Mouse (Mus musculus) C2C12 (cell line): ENCODE results near the gene Fbln5. TPM values are rescaled to one million over a fixed set of nuclear protein-coding genes. Genes with fewer than 3 reads are reported as not detected.

Source experiments
- H3K27me3 ChIP-seq: one replicate; pipeline ENCODE4 v1.6.1; 2011; ENCODE audit not compliant: control insufficient read depth, insufficient read depth, insufficient read length
- H3K36me3 ChIP-seq: one replicate; pipeline ENCODE4 v1.6.1; 2011; ENCODE audit not compliant: control insufficient read depth, insufficient read depth
- H3K4me3 ChIP-seq: one replicate; pipeline ENCODE4 v1.5.1; 2011; ENCODE audit warnings: mild to moderate bottlenecking, control low read depth; ENCODE audit not compliant: poor library complexity, insufficient read depth, severe bottlenecking
- H3K79me2 ChIP-seq: one replicate; pipeline ENCODE4 v1.6.1; 2011; ENCODE audit not compliant: control insufficient read depth, insufficient read depth
- H3K79me3 ChIP-seq: one replicate; pipeline ENCODE4 v1.6.1; 2011; ENCODE audit warnings: low read depth, control low read depth
- H3ac ChIP-seq: one replicate; pipeline ENCODE3; 2011; ENCODE audit warnings: low read depth; ENCODE audit not compliant: control insufficient read depth, insufficient read length
- CEBPB ChIP-seq: IDR thresholded peaks from one replicate; pipeline ENCODE4 v1.6.1; 2011; ENCODE audit warnings: low read depth, mild to moderate bottlenecking, control low read depth, moderate library complexity
- CTCF ChIP-seq: IDR thresholded peaks from one replicate; pipeline ENCODE4 v1.5.1; 2011; ENCODE audit not compliant: control insufficient read depth, insufficient read depth, insufficient read length
- FOSL1 ChIP-seq: IDR thresholded peaks from one replicate; pipeline ENCODE4 v1.8.0; 2011; ENCODE audit warnings: mild to moderate bottlenecking, low read length; ENCODE audit not compliant: poor library complexity, insufficient read depth, severe bottlenecking
- MAX ChIP-seq: IDR thresholded peaks from one replicate; pipeline ENCODE4 v1.6.1; 2011; ENCODE audit warnings: mild to moderate bottlenecking, control low read depth
- MYOD1 ChIP-seq: IDR thresholded peaks from one replicate; pipeline ENCODE4 v1.6.1; 2011; ENCODE audit warnings: low read depth; ENCODE audit not compliant: control insufficient read depth, insufficient read length
- MYOG ChIP-seq: IDR thresholded peaks from one replicate; pipeline ENCODE4 v1.6.1; 2011; ENCODE audit not compliant: control insufficient read depth, insufficient read length; ENCODE audit errors: extremely low read depth
- USF1 ChIP-seq: IDR thresholded peaks from one replicate; pipeline ENCODE4 v1.6.1; 2011; ENCODE audit warnings: low read depth, mild to moderate bottlenecking, control low read depth, moderate library complexity
- polyA plus RNA-seq: library from polyadenylated mRNA; unstranded; fragments of >200 nt; fragmentation: generic; extraction: Trizol; gene quantifications from one replicate; pipeline ENCODE4 v1.2.1, GENCODE M21; 2012; ENCODE audit warnings: missing spikeins

Gene Fbln5
- polyA plus RNA-seq, 1 experiment = 4.8 TPM

GRCm38 (mm10) chr12:101832179-101833114 is 13.6 kb upstream of the Fbln5 start:
- no peak overlapping the region for H3K4me3 ChIP-seq
- no peak for TF ChIP-seq FOSL1
- TF ChIP-seq MYOG = no peak
- no peak for TF ChIP-seq USF1
- no peak for TF ChIP-seq MAX
- no peak for TF ChIP-seq CEBPB
- TF ChIP-seq CTCF = no peak
- TF ChIP-seq MYOD1 = no peak
- no peaks in the 10 kb centered on the region for H3K27me3 ChIP-seq
- H3K79me3 ChIP-seq = no peaks in the 10 kb centered on the region
- peaks cover 17% of the 10 kb centered on the region for H3K36me3 ChIP-seq
- no peak overlapping the region for H3ac ChIP-seq
- H3K79me2 ChIP-seq = no peaks in the 10 kb centered on the region

- H3K36me3 ChIP-seq = peaks cover 7% of the 10 kb centered on the region
- no peak overlapping the region for H3K4me3 ChIP-seq
- no peaks in the 10 kb centered on the region for H3K79me2 ChIP-seq
- no peak overlapping the region for H3ac ChIP-seq
- no peaks in the 10 kb centered on the region for H3K27me3 ChIP-seq
- TF ChIP-seq CTCF = no peak
- no peak for TF ChIP-seq MYOG
- H3K79me3 ChIP-seq = no peaks in the 10 kb centered on the region
Observed at GRCm38 (mm10) chr12:101831221-101831620, 12.4 kb upstream of the Fbln5 start.

- Histone ChIP-seq H3K79me3 (no peaks in the 10 kb centered on the region), H3ac (no peak overlapping the region), H3K4me3 (no peak overlapping the region), H3K79me2 (no peaks in the 10 kb centered on the region), H3K36me3 (no peaks in the 10 kb centered on the region), H3K27me3 (no peaks in the 10 kb centered on the region)
- TF ChIP-seq FOSL1 (no peak), MAX (no peak), CTCF (no peak), CEBPB (no peak), USF1 (no peak), MYOD1 (no peak), MYOG (no peak)
Observed at GRCm38 (mm10) chr12:101823161-101823560, 4.3 kb upstream of the Fbln5 start.

GRCm38 (mm10) chr12:101821596-101821995 is 2.7 kb upstream of the Fbln5 start:
- no peak overlapping the region for H3K4me3 ChIP-seq
- no peaks in the 10 kb centered on the region for H3K79me3 ChIP-seq
- no peak overlapping the region for H3ac ChIP-seq
- H3K36me3 ChIP-seq = no peaks in the 10 kb centered on the region
- TF ChIP-seq USF1 = no peak
- TF ChIP-seq FOSL1 = no peak
- no peak for TF ChIP-seq CEBPB
- no peak for TF ChIP-seq CTCF
- TF ChIP-seq MYOD1 = no peak
- no peak for TF ChIP-seq MAX
- TF ChIP-seq MYOG = no peak
- H3K79me2 ChIP-seq = no peaks in the 10 kb centered on the region
- no peaks in the 10 kb centered on the region for H3K27me3 ChIP-seq

- peak overlapping the region; percentile 8 for H3ac ChIP-seq
- TF ChIP-seq MYOD1 = no peak
- no peak for TF ChIP-seq CEBPB
- no peak for TF ChIP-seq MYOG
- TF ChIP-seq CTCF = no peak
- no peak for TF ChIP-seq USF1
- no peak for TF ChIP-seq FOSL1
- TF ChIP-seq MAX = no peak
- H3K27me3 ChIP-seq = no peaks in the 10 kb centered on the region
- H3K79me2 ChIP-seq = no peaks in the 10 kb centered on the region
- no peaks in the 10 kb centered on the region for H3K36me3 ChIP-seq
- no peak overlapping the region for H3K4me3 ChIP-seq
- no peaks in the 10 kb centered on the region for H3K79me3 ChIP-seq
Observed at GRCm38 (mm10) chr12:101819570-101819969, 715 bp upstream of the Fbln5 start.

- Histone ChIP-seq H3K79me3 (no peaks in the 10 kb centered on the region), H3K27me3 (no peaks in the 10 kb centered on the region), H3K4me3 (no peak overlapping the region), H3K79me2 (no peaks in the 10 kb centered on the region), H3K36me3 (no peaks in the 10 kb centered on the region), H3ac (no peak overlapping the region)
- TF ChIP-seq MYOD1 (no peak), FOSL1 (no peak), CEBPB (no peak), MAX (no peak), USF1 (no peak), CTCF (no peak), MYOG (no peak)
Observed at GRCm38 (mm10) chr12:101818246-101818607, 628 bp downstream of the Fbln5 start.
